Mouse (Mus musculus) heart, adult 9 months (tissue): Measurements from ENCODE around the gene Vmn2r114.
"Not testable (repeated sequence)": the region's sequence is repeated elsewhere in the genome, so short reads cannot be mapped to it uniquely, and the experiment has no call there.

Experiments
- DNase-seq, 2 experiments: peaks; one replicate each; pipeline ENCODE4 v3.0.0; 2022; ENCODE audit warnings: low spot score in 2 of 2

Gene Vmn2r114

GRCm38 (mm10) chr17:23312437-23312836, at the start of gene Vmn2r114:
Vmn2r114 (minus strand) TSS chr17:23312537.
- DNase-seq = not testable (repeated sequence)

GRCm38 (mm10) chr17:23351644-23352043, 39.3 kb upstream of the Vmn2r114 start:
- no peak for DNase-seq

GRCm38 (mm10) chr17:23343441-23343840, 31.1 kb upstream of the Vmn2r114 start, which contains the start of gene Vmn2r115:
Vmn2r115 (plus strand) TSS chr17:23343741.
- DNase-seq = not testable (repeated sequence)

- no peak for DNase-seq
Measured at GRCm38 (mm10) chr17:23330657-23331056, 18.3 kb upstream of the Vmn2r114 start.
